Mouse (Mus musculus) embryonic facial prominence, embryonic 14.5 days (tissue): ENCODE measurements around the gene Lrp1. TPM values are rescaled to one million over a fixed set of nuclear protein-coding genes. Genes with fewer than 3 reads are reported as not detected.

Source experiments
- ATAC-seq: fragments of 200-750 bp; cut with Nextera tagmentation; 2 replicates; pipeline ENCODE4 v1.8.0; 2017; ENCODE audit warnings: low read depth, moderate number of reproducible peaks, moderate TSS enrichment
- DNase-seq: peaks from one replicate; pipeline ENCODE4 v3.0.0-alpha.2; 2015; ENCODE audit warnings: low spot score
- H3K27ac ChIP-seq: fragments of 300-500 bp; sonication (generic); replicated peaks from 2 replicates; pipeline ENCODE4 v1.5.1; 2014; ENCODE audit warnings: low read depth, mild to moderate bottlenecking, low read length, moderate library complexity
- H3K27me3 ChIP-seq: fragments of 300-500 bp; sonication (generic); replicated peaks from 2 replicates; pipeline ENCODE4 v1.6.1; 2014; ENCODE audit warnings: low read length; ENCODE audit not compliant: control insufficient read depth, insufficient read depth
- H3K36me3 ChIP-seq: fragments of 300-500 bp; sonication (generic); 2 replicates; pipeline ENCODE4 v1.6.1; 2014; ENCODE audit warnings: low read length, mixed read lengths; ENCODE audit not compliant: control insufficient read depth, insufficient read depth
- H3K4me1 ChIP-seq: fragments of 300-500 bp; sonication (generic); 2 replicates; pipeline ENCODE4 v1.6.1; 2014; ENCODE audit warnings: antibody characterized with exemption, low read length; ENCODE audit not compliant: control insufficient read depth, insufficient read depth
- H3K4me2 ChIP-seq: fragments of 300-500 bp; sonication (generic); 2 replicates; pipeline ENCODE4 v1.6.1; 2014; ENCODE audit warnings: low read depth, mild to moderate bottlenecking, low read length, moderate library complexity, mixed read lengths
- H3K4me3 ChIP-seq: fragments of 300-500 bp; sonication (generic); 2 replicates; pipeline ENCODE4 v1.5.1; 2014; ENCODE audit warnings: low read depth, mild to moderate bottlenecking, low read length
- H3K9ac ChIP-seq: fragments of 300-500 bp; sonication (generic); 2 replicates; pipeline ENCODE4 v1.6.1; 2014; ENCODE audit warnings: low read depth, mild to moderate bottlenecking, low read length, moderate library complexity, mixed read lengths
- H3K9me3 ChIP-seq: fragments of 300-500 bp; sonication (generic); 2 replicates; pipeline ENCODE4 v1.6.1; 2016; ENCODE audit warnings: low read length; ENCODE audit not compliant: control insufficient read depth
- WGBS: fragments of 180-500 bp; shearing (Covaris S2); extraction: QIAGEN DNeasy Blood & Tissue Kit; methylation state at CpG from one replicate; pipeline ENCODE4 v1.1.7; 2014; 5-methylcytosine and 5-hydroxymethylcytosine counted together
- polyA plus RNA-seq: library from polyadenylated mRNA; unstranded; fragments of >200 nt; fragmentation: Nextera tagmentation; extraction: Ambion mirVana; gene quantifications from 2 replicates; pipeline ENCODE4 v1.2.1, GENCODE M21; 2014

The Lrp1 gene
- polyA plus RNA-seq, 1 experiment from 2014 or later, result 137 TPM

DNA sequence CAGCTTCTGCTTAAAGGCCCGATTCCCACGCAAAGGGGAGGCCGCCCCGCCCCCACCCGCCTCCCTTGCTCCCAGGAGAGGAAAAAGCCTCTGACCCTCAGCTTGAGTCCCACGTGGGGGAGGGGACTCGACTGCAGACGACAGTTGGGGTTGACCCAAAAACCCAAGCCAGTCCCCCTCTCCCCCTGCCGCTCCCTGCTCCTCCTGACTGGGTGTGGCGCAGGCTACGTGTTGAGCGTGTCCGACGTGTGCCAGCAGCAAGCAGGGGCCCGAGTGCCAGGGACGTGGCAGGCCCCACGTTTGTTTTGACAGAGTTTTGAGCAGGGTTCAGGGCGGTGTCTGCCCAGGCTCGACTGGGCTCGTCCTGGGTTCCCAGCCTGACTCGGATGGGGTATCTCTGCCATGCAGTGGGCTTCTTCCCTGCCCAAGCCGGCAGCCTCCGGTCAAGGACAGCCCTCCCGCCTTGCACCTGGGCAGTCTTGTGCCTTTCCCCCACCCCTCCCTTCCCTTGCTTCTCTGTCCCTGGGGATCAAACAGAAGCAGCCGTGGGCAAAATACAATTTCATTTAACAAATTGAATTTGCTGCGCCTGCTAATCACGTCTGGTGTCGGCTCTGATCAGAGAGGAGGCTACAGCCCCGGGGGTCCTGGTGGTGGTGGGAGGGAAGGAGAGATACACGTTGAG lies 104.2 kb downstream of the Lrp1 start:
- Histone ChIP-seq H3K9me3 (no peaks in the 10 kb centered on the region), H3K27ac (peak overlapping the region; percentile 72), H3K4me3 (peak overlapping the region; percentile 4), H3K27me3 (peaks cover 50% of the 10 kb centered on the region), H3K4me2 (peak overlapping the region; percentile 46), H3K9ac (peak overlapping the region; percentile 45; the same call in 1 of the 2 replicates), H3K4me1 (peaks cover 47% of the 10 kb centered on the region), H3K36me3 (peaks cover 35% of the 10 kb centered on the region)
- WGBS, result 5% methylated on average over 30 of the region's 30 CpGs
- ATAC-seq (peak; percentile 42), DNase-seq (peak; percentile 88)

GRCm38 (mm10) chr10:127515983-127516459 lies 104.9 kb downstream of the Lrp1 start:
- no peak for ATAC-seq
- peaks cover 57% of the 10 kb centered on the region for H3K27me3 ChIP-seq
- peak overlapping the region; percentile 8 for H3K4me3 ChIP-seq
- H3K9me3 ChIP-seq, result no peaks in the 10 kb centered on the region
- H3K36me3 ChIP-seq, result peaks cover 35% of the 10 kb centered on the region
- peaks cover 44% of the 10 kb centered on the region for H3K4me1 ChIP-seq
- DNase-seq, result no peak
- peak overlapping the region; percentile 45; the same call in 1 of the 2 replicates for H3K9ac ChIP-seq
- WGBS, result 18% methylated on average over 8 of the region's 8 CpGs
- peak overlapping the region; percentile 72 for H3K27ac ChIP-seq
- peak overlapping the region; percentile 46 for H3K4me2 ChIP-seq

DNA sequence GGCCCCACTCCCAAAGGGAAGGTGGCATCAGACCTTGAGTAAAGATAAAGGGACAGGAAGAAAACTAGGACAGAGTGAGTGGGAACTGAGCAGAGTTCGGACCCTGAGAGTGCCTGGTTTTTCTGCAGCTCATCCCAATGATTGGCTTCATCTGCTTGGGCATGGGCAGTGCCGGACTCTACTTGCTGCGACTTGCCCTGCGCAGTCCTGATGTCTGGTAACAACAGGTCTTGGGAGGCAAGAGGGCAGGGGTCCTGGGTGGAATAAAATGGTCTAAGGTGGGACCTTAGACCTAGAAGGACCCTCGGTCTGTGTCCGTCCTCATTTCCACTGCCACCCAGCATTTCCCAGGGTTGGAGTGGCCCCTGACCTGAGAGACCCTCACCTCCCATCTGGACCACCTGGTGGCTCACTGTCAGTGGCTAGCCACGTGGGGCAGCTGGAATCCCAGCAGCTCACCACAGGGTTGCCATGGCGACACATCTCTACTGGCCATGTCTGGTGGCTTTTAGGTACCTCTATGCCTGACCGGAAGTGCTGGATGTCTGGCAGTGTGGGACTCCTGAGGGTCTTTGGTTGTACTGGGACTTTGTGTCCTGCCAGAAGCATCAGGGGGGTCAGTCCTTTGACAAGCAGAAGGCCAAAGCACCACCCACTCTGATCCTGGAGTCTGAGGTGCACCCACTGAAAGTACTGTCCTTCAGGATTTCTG lies 105.5 kb downstream of the Lrp1 start:
- Histone ChIP-seq H3K36me3 (peaks cover 34% of the 10 kb centered on the region), H3K9ac (0 out of 2 replicates have a peak overlapping the region, but pooled peaks have one; percentile 34), H3K4me3 (peak overlapping the region; percentile 8), H3K4me2 (peak overlapping the region; percentile 95), H3K27ac (no peak overlapping the region), H3K27me3 (peaks cover 63% of the 10 kb centered on the region), H3K4me1 (peaks cover 47% of the 10 kb centered on the region), H3K9me3 (no peaks in the 10 kb centered on the region)
- no peak for DNase-seq
- WGBS, result 25% methylated on average over 9 of the region's 9 CpGs
- no peak for ATAC-seq

GRCm38 (mm10) chr10:127514764-127515163 lies 106.2 kb downstream of the Lrp1 start, which contains the start of gene Ndufa4l2:
Ndufa4l2 (plus strand) TSS chr10:127514967.
- H3K9ac ChIP-seq, result peak within 1 kb of the TSS; percentile 40; the same call in 1 of the 2 replicates
- H3K9me3 ChIP-seq, result no peaks in the 10 kb centered on the region
- H3K4me2 ChIP-seq, result peak within 1 kb of the TSS; percentile 95
- DNase-seq (no peak), ATAC-seq (no peak)
- peak within 1 kb of the TSS; percentile 27 for H3K4me3 ChIP-seq
- H3K36me3 ChIP-seq, result peaks cover 28% of the 10 kb centered on the region
- H3K4me1 ChIP-seq, result peaks cover 49% of the 10 kb centered on the region
- 7% methylated on average over 6 of the region's 6 CpGs for WGBS
- H3K27me3 ChIP-seq, result peaks cover 69% of the 10 kb centered on the region
- H3K27ac ChIP-seq, result no peak within 1 kb of the TSS

DNA sequence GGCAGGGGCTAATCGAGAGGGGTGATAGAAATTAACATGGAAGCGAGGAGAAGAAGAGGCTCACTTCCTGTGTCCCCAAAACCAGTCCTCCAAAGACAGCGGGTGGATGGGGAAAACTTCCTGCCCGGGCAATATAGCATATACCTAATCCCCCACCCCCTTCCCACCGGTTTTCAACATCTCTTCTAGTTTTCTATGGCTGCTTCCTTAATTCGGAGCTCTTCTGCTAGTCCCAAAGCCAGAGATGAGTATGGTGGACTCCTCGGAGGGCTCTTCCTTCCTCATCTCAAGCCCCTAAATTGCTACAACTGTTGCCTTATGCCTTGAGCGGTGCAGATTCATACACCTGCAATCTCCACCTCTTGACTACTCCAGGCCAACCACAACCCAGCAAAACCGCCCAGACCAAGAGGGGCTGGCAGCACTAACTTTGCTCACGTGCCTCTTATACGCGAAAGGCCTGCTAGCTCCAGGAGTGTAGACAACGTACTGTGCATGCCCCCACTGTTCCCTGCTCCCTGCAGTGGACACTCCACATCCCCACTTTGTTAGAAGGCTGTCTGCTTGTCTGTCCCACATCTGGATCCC lies 106.7 kb downstream of the Lrp1 start:
- Histone ChIP-seq H3K4me3 (peak overlapping the region; percentile 27; the same call in 1 of the 2 replicates), H3K27ac (no peak overlapping the region), H3K4me1 (peaks cover 54% of the 10 kb centered on the region), H3K9ac (peak overlapping the region; percentile 40; the same call in 1 of the 2 replicates), H3K36me3 (peaks cover 22% of the 10 kb centered on the region), H3K27me3 (peaks cover 75% of the 10 kb centered on the region), H3K9me3 (no peaks in the 10 kb centered on the region), H3K4me2 (peak overlapping the region; percentile 95)
- WGBS, result 14% methylated on average over 13 of the region's 13 CpGs
- ATAC-seq (no peak), DNase-seq (no peak)

DNA sequence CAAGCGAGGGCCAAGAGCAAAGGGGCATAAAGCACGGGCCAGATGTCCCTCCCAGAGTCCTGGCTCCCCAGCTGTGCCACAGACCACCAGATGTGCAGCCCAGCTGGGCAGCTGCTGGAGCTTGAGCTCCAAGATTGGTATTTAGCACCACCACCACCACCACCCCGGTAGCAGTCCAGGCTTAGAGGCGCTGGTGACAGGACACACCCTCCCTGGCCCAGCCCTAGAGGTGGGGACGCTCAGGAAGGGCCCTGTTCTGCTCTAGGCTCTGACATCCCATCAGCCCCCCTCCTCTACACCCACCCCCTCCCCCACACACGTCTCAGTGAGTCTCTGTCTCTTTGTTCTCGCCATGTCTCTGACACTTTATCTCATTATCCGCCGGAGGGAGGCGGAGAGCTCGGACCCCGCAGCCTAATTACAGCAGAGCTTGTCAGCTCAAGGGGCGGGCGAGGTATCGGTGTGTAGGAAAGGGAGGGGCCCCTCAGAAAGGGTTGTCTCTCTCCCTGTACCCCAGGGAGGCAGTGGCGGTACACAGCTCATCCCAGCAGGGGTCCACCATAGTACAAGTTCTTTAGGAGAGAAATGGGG lies 107.4 kb downstream of the Lrp1 start:
- no peaks in the 10 kb centered on the region for H3K9me3 ChIP-seq
- H3K9ac ChIP-seq, result peak overlapping the region; percentile 51
- peaks cover 16% of the 10 kb centered on the region for H3K36me3 ChIP-seq
- whole genome bisulfite sequencing, result under 1% methylated on average over 16 of the region's 16 CpGs
- peaks cover 80% of the 10 kb centered on the region for H3K27me3 ChIP-seq
- ATAC-seq, result 0 out of 2 replicates have a peak, but pooled peaks have one; percentile 23
- H3K4me3 ChIP-seq, result peak overlapping the region; percentile 27
- peak overlapping the region; percentile 24; the same call in 1 of the 2 replicates for H3K27ac ChIP-seq
- peak overlapping the region; percentile 95 for H3K4me2 ChIP-seq
- peaks cover 56% of the 10 kb centered on the region for H3K4me1 ChIP-seq
- peak; percentile 69 for DNase-seq

GRCm38 (mm10) chr10:127512813-127513212 lies 108.1 kb downstream of the Lrp1 start:
- peaks cover 8% of the 10 kb centered on the region for H3K36me3 ChIP-seq
- H3K4me2 ChIP-seq, result peak overlapping the region; percentile 95
- H3K27ac ChIP-seq, result peak overlapping the region; percentile 24; the same call in 1 of the 2 replicates
- H3K4me1 ChIP-seq, result peaks cover 56% of the 10 kb centered on the region
- H3K27me3 ChIP-seq, result peaks cover 84% of the 10 kb centered on the region
- peak overlapping the region; percentile 49 for H3K4me3 ChIP-seq
- H3K9me3 ChIP-seq, result no peaks in the 10 kb centered on the region
- ATAC-seq, result peak; percentile 58
- H3K9ac ChIP-seq, result peak overlapping the region; percentile 57; the same call in 1 of the 2 replicates
- 0% methylated on average over 27 of the region's 27 CpGs for WGBS
- peak; percentile 95 for DNase-seq

- Histone ChIP-seq H3K4me3 (peak overlapping the region; percentile 49), H3K27ac (no peak overlapping the region), H3K9me3 (no peaks in the 10 kb centered on the region), H3K27me3 (peaks cover 84% of the 10 kb centered on the region), H3K36me3 (0 out of 2 replicates have a peak, but pooled peaks cover 3% of the 10 kb centered on the region), H3K4me1 (peaks cover 56% of the 10 kb centered on the region), H3K9ac (peak overlapping the region; percentile 57), H3K4me2 (peak overlapping the region; percentile 95)
- DNase-seq, result no peak
- 1% methylated on average over 7 of the region's 7 CpGs for WGBS
- no peak; the same call in 1 of the 2 replicates for ATAC-seq
These were observed 108.7 kb downstream of the Lrp1 start for GRCm38 (mm10) chr10:127512307-127512666.
